Mouse (Mus musculus): ENCODE measurements around the gene Olfr554. TPM values are rescaled to one million over a fixed set of nuclear protein-coding genes. Genes with fewer than 3 reads are reported as not detected.

Gene Olfr554
- polyA plus RNA-seq, 1 experiment from 2014 or later: not detected

DNA sequence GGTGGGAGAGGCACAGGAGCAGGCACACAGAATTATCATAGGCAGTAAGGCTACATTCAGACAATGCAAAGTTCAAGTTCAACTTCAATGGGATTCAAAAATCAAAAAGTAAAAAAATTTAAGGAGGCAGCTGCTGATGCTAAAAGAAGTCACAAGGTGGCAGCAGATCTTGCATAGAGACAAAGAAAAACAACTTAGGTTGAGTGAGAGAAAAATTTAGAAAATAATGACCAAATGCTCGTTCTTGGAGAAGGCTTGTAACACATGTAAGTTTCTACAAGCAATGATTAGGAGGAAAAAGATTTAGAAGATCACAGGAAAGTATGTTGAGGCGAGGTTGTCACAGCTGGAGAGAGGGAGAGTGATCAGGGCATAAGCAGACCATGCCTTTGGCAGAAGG, 27.1 kb downstream of the Olfr554 start:
- Histone ChIP-seq H3K9me3 (ENCODE audit: control insufficient read depth, low read length) (no peaks in the 10 kb centered on the region), H3K27me3 (replicated peaks; ENCODE audit: control insufficient read depth, insufficient read depth, low read length) (no peaks in the 10 kb centered on the region), H3K4me3 (ENCODE audit: low read length) (no peak overlapping the region), H3K36me3 (ENCODE audit: control insufficient read depth, insufficient read depth, low read length) (no peaks in the 10 kb centered on the region), H3K4me2 (ENCODE audit: low read depth, low read length) (no peak overlapping the region), H3K9ac (ENCODE audit: low read depth, low read length) (no peak overlapping the region), H3K27ac (ENCODE audit: low read length) (no peak overlapping the region), H3K4me1 (ENCODE audit: control insufficient read depth, insufficient read depth, low read length) (no peaks in the 10 kb centered on the region)
- 38% methylated on average over 2 of the region's 2 CpGs for WGBS
- ATAC-seq: no peak

DNA sequence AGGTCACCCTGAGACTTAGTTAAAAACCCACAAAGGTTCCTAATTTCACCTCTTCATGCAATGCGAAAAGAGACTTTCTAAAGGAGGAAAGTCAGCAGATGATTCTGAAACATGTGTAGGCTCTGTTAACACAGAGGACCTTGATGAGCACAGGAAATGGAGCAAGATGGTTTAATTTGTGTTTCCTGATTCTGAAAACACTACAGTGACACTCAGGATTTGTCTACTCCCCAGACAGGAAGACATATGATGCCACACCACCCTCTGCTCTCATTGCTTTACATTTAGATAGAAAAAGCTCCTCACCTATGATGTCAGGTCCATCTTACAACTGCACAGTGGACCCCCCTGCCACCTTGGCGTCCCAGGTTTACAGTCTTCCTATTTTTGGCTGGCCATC, 38.0 kb downstream of the Olfr554 start:
- Histone ChIP-seq H3K27me3 (replicated peaks; ENCODE audit: control insufficient read depth, insufficient read depth, low read length) (no peaks in the 10 kb centered on the region), H3K4me1 (ENCODE audit: control insufficient read depth, insufficient read depth, low read length) (no peaks in the 10 kb centered on the region), H3K4me2 (ENCODE audit: low read depth, low read length) (no peak overlapping the region), H3K9me3 (ENCODE audit: control insufficient read depth, low read length) (no peaks in the 10 kb centered on the region), H3K36me3 (ENCODE audit: control insufficient read depth, insufficient read depth, low read length) (no peaks in the 10 kb centered on the region), H3K9ac (ENCODE audit: low read depth, low read length) (no peak overlapping the region), H3K27ac (ENCODE audit: low read length) (no peak overlapping the region), H3K4me3 (ENCODE audit: low read length) (no peak overlapping the region)
- ATAC-seq: no peak
- 83% methylated on average over 2 of the region's 2 CpGs for WGBS

DNA sequence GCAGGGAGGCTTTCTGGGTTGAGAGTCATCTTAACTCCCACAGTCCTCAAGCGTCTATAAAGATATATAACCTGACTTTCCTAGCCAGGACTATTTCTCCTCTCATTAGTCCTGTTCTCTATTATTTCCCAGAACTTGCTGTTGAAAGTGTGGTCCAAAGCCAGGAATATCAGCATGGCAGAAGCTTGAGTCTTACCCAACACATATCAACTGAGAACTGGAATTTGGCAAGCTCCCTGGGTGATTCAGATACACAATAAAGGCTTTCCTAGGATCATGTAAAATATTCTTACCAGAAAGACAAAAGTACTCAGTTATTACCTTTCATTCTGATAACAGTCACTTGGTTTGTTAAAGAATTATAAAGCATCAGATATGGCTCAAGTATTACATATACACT, 43.7 kb downstream of the Olfr554 start:
- ATAC-seq: no peak
- WGBS: 88% methylated on average over 1 of the region's 1 CpGs
- H3K27ac ChIP-seq (ENCODE audit: low read length): no peak overlapping the region
- H3K4me3 ChIP-seq (ENCODE audit: low read length): no peak overlapping the region
- H3K4me1 ChIP-seq (ENCODE audit: control insufficient read depth, insufficient read depth, low read length): no peaks in the 10 kb centered on the region
- no peak overlapping the region for H3K9ac ChIP-seq (ENCODE audit: low read depth, low read length)
- no peak overlapping the region for H3K4me2 ChIP-seq (ENCODE audit: low read depth, low read length)
- no peaks in the 10 kb centered on the region for H3K9me3 ChIP-seq (ENCODE audit: control insufficient read depth, low read length)
- H3K27me3 ChIP-seq (replicated peaks; ENCODE audit: control insufficient read depth, insufficient read depth, low read length): no peaks in the 10 kb centered on the region
- H3K36me3 ChIP-seq (ENCODE audit: control insufficient read depth, insufficient read depth, low read length): no peaks in the 10 kb centered on the region

DNA sequence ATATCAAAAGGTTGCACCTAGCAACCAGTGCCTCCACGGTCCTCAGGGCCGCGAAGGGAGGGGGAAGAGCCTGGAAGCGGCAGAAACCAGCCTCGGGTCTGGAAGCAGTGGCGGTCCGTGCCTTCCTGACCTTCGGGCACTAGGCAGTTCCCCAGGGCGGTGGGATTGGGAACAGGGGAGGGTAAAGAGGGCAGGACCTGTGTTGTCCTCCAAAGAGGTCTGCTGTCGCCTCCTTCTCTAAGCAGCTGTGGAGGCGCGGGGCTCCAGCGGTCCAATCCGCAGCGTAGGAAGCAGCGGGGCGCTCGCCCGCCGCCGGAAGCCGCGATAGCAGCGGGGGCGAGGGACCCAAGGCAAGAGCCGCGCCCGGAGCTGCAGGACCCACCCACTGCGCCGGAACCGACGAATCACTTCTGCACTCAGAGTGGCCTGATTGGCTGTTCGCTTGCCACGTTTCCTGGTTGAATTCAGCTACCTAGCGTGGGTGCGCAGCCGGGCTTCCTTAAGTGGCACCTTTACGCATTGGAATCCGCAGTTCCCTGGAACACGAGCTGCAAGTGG, 48.8 kb downstream of the Olfr554 start, which contains the start of gene Trim68:
TSS of gene Trim68 (minus strand) at position 384 of the 558 bp plus-strand sequence.
- peak; percentile 100 for ATAC-seq
- Histone ChIP-seq H3K9me3 (ENCODE audit: control insufficient read depth, low read length) (no peaks in the 10 kb centered on the region), H3K4me1 (ENCODE audit: control insufficient read depth, insufficient read depth, low read length) (no peaks in the 10 kb centered on the region), H3K27me3 (replicated peaks; ENCODE audit: control insufficient read depth, insufficient read depth, low read length) (no peaks in the 10 kb centered on the region), H3K27ac (ENCODE audit: low read length) (peak within 1 kb of the TSS; percentile 79), H3K9ac (ENCODE audit: low read depth, low read length) (peak within 1 kb of the TSS; percentile 84), H3K36me3 (ENCODE audit: control insufficient read depth, insufficient read depth, low read length) (no peaks in the 10 kb centered on the region), H3K4me2 (ENCODE audit: low read depth, low read length) (peak within 1 kb of the TSS; percentile 75), H3K4me3 (ENCODE audit: low read length) (peak within 1 kb of the TSS; percentile 70)
- WGBS: under 1% methylated on average over 40 of the region's 40 CpGs

Other genes starting within 250 kb of the Olfr554 start
- 106 and 120 TPM in 2 replicates for gene Rrm1, start 196.7 kb upstream of the Olfr554 start, polyA plus RNA-seq (2015; fragmentation: Nextera tagmentation; extraction: Ambion mirVana)
- gene Olfr543, start 156.8 kb upstream of the Olfr554 start, polyA plus RNA-seq (2015; fragmentation: Nextera tagmentation; extraction: Ambion mirVana): 0.09 and 0.16 TPM in 2 replicates
- gene Olfr544, start 150.1 kb upstream of the Olfr554 start, polyA plus RNA-seq (2015; fragmentation: Nextera tagmentation; extraction: Ambion mirVana): 0.04 TPM in 1 of 2 replicates, not detected in the other
- not detected in 2 replicates for gene Olfr545, start 138.9 kb upstream of the Olfr554 start, polyA plus RNA-seq (2015; fragmentation: Nextera tagmentation; extraction: Ambion mirVana)
- not detected in 2 replicates for gene Olfr547, start 103.7 kb upstream of the Olfr554 start, polyA plus RNA-seq (2015; fragmentation: Nextera tagmentation; extraction: Ambion mirVana)
- not detected in 2 replicates for gene Olfr548-ps1, start 97.5 kb upstream of the Olfr554 start, polyA plus RNA-seq (2015; fragmentation: Nextera tagmentation; extraction: Ambion mirVana)
- gene Olfr549, start 88.6 kb upstream of the Olfr554 start, polyA plus RNA-seq (2015; fragmentation: Nextera tagmentation; extraction: Ambion mirVana): not detected in 2 replicates
- gene Trim21, start 72.9 kb upstream of the Olfr554 start, polyA plus RNA-seq (2015; fragmentation: Nextera tagmentation; extraction: Ambion mirVana): 0.32 and 0.50 TPM in 2 replicates
- not detected in 2 replicates for gene Olfr550, start 67.0 kb upstream of the Olfr554 start, polyA plus RNA-seq (2015; fragmentation: Nextera tagmentation; extraction: Ambion mirVana)
- gene Olfr551, start 46.5 kb upstream of the Olfr554 start, polyA plus RNA-seq (2015; fragmentation: Nextera tagmentation; extraction: Ambion mirVana): not detected in 2 replicates
- not detected in 2 replicates for gene Olfr552, start 40.7 kb upstream of the Olfr554 start, polyA plus RNA-seq (2015; fragmentation: Nextera tagmentation; extraction: Ambion mirVana)
- not detected in 2 replicates for gene Olfr553, start 20.2 kb upstream of the Olfr554 start, polyA plus RNA-seq (2015; fragmentation: Nextera tagmentation; extraction: Ambion mirVana)
- gene Olfr555, start 20.4 kb downstream of the Olfr554 start, polyA plus RNA-seq (2015; fragmentation: Nextera tagmentation; extraction: Ambion mirVana): not detected in 2 replicates
- gene Olfr556, start 26.5 kb downstream of the Olfr554 start, polyA plus RNA-seq (2015; fragmentation: Nextera tagmentation; extraction: Ambion mirVana): not detected in 2 replicates
- 9.3 and 9.6 TPM in 2 replicates for gene Trim68, start 48.9 kb downstream of the Olfr554 start, polyA plus RNA-seq (2015; fragmentation: Nextera tagmentation; extraction: Ambion mirVana)
- gene Olfr557, start 57.5 kb downstream of the Olfr554 start, polyA plus RNA-seq (2015; fragmentation: Nextera tagmentation; extraction: Ambion mirVana): not detected in 2 replicates
- 0.22 and 0.26 TPM in 2 replicates for gene Olfr558, start 63.8 kb downstream of the Olfr554 start, polyA plus RNA-seq (2015; fragmentation: Nextera tagmentation; extraction: Ambion mirVana)
- not detected in 2 replicates for gene Olfr33, start 80.6 kb downstream of the Olfr554 start, polyA plus RNA-seq (2015; fragmentation: Nextera tagmentation; extraction: Ambion mirVana)
- not detected in 2 replicates for gene Olfr559, start 89.1 kb downstream of the Olfr554 start, polyA plus RNA-seq (2015; fragmentation: Nextera tagmentation; extraction: Ambion mirVana)
- gene Olfr560, start 120.9 kb downstream of the Olfr554 start, polyA plus RNA-seq (2015; fragmentation: Nextera tagmentation; extraction: Ambion mirVana): not detected in 2 replicates
- 0.39 and 0.58 TPM in 2 replicates for gene Olfr78, start 121.0 kb downstream of the Olfr554 start, polyA plus RNA-seq (2015; fragmentation: Nextera tagmentation; extraction: Ambion mirVana)
- gene Olfr561, start 132.8 kb downstream of the Olfr554 start, polyA plus RNA-seq (2015; fragmentation: Nextera tagmentation; extraction: Ambion mirVana): not detected in 2 replicates
- not detected in 2 replicates for gene Olfr564, start 165.0 kb downstream of the Olfr554 start, polyA plus RNA-seq (2015; fragmentation: Nextera tagmentation; extraction: Ambion mirVana)
- not detected in 2 replicates for gene Olfr566, start 220.3 kb downstream of the Olfr554 start, polyA plus RNA-seq (2015; fragmentation: Nextera tagmentation; extraction: Ambion mirVana)
- gene Olfr568, start 238.7 kb downstream of the Olfr554 start, polyA plus RNA-seq (2015; fragmentation: Nextera tagmentation; extraction: Ambion mirVana): not detected in 2 replicates

Measured in intestine, embryonic 16.5 days (tissue).